Mouse (Mus musculus): Measurements from ENCODE around the gene Gpr89.

Gpr89 gene

DNA sequence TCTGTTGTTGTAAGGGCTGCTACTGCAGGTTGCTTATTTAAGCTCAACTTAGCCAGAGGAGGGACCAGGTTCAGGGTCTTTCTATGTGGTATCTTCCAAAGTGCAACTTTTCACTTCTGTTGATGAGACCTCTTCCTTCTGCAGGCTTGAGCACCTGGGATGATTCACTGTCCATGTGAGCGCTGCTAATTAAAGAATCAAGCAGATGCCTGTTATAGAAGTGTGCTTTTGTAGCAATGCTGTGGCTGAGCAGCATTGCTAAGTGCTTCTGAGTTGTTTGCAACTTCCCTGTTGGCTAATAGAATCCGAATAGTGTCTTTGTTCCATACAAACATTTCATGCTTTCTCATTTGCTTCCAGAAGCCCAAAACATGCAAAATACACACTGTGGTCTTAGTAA is 34.9 kb downstream of the Gpr89 start:
- DNase-seq (ENCODE audit: low read depth, low spot score), result no peak

DNA sequence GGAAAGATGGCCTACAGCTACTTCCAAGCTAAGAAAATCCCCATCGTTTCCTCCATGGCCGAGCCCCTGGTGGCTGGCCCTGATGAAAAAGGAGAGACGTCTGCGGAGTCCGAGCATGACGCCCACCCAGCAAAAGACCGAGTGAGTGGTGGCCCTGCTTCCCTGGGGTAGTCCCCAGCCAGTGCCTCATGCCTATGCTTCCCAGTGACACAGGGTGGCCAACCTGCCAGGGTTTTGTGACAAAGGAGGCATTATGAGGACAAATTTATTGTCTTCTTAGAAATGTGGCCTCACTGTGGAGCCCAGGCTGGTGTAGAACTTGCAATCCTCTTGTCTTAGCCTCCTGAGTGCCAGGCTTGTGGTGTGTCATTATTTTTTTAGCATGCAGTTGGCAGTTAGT is 36.1 kb downstream of the Gpr89 start:
- no peak for DNase-seq (ENCODE audit: low read depth, low spot score)

DNA sequence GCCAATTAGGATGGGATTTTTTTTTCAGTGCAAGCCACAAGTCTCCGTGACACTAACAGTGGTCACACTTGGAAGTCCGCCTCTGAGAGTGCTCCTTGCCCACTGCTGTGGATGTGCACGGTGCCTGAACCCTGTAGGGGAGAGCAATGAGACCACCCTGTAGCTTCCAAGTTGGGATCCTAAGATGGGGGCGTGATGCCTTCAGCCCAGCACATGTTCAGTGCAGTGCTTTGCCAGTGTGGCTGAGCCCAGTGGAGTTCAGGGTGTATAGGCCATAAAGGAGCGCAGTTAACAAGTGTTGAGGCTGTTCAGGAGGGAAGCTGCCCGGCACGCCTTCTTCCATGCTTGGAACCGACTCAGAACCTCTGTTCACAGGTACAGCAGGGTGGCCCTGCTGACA is 36.6 kb downstream of the Gpr89 start:
- DNase-seq (ENCODE audit: low read depth, low spot score), result no peak

- no peak for DNase-seq (ENCODE audit: low read depth, low spot score)
Measured at GRCm38 (mm10) chr3:96867863-96868262, 37.3 kb downstream of the Gpr89 start.

GRCm38 (mm10) chr3:96860498-96860897 is 44.6 kb downstream of the Gpr89 start:
- no peak for DNase-seq (ENCODE audit: low read depth, low spot score)

DNA sequence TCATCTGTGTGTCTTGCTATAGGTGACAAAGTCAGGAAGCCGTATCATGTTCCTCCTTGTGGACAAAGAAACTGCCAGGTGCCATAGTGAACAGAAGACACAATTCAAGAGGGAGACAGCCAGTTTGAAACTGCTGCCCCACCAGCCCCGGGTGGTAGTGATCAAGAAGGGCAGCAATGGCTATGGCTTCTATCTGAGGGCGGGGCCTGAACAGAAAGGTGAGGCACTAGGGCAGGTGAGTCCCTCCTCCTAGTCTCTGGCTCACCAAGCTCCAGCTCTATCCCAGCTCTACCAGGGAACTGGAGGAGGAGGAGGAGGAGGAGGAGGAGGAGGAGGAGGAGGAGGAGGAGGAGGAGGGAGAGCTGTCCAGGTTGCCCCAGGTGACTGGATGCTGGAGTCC is 49.3 kb downstream of the Gpr89 start:
- DNase-seq (ENCODE audit: low read depth, low spot score), result no peak

GRCm38 (mm10) chr3:96854376-96854775 is 50.8 kb downstream of the Gpr89 start:
- no peak for DNase-seq (ENCODE audit: low read depth, low spot score)

- no peak for DNase-seq (ENCODE audit: low read depth, low spot score)
Measured at GRCm38 (mm10) chr3:96852561-96852960, 52.6 kb downstream of the Gpr89 start.

DNA sequence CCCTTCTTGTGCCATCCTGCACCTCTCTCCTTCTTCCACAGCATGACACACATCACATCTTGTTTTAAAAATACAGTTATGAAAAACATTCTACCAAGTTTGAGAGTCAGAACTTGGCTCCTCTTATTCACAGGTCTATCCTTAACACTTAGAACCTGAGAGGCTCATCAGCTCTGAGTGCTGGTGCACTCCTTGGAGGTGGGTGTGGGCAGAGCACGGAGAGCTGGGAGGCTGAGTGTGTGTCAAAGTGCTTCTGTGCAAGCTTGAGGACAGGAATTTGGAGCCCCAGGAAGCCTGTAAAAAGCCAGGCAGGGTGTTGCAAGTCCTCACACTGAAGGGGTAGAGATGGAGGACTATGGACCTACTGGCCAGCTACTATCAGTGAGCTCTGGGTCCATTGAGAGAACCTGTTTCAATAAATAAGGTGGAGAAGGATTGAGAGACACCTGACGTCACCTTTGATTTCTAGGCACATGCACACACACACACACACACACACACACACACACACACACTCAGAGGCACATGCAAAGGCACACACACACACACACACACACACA is 55.9 kb downstream of the Gpr89 start:
- DNase-seq (ENCODE audit: low read depth, low spot score), result no peak

DNA sequence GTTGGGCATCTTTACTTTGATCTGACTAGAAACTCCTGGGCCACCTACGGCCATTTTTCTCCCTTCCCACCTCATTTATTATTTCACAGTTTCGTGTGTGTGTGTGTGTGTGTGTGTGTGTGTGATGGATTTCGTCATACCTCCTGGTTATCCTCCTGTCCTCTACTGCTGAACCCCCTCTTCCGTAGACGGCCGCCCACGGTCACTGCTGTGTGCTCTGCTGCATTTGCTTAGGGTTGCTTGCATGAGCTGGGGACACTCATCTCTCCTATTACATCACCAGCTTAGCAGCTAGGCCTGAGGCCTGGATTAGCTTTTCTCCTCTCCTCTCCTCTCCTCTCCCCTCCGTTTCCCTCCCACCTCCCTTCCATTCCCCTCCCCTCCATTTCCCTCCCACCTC is 56.7 kb downstream of the Gpr89 start:
- DNase-seq (ENCODE audit: low read depth, low spot score), result no peak

DNA sequence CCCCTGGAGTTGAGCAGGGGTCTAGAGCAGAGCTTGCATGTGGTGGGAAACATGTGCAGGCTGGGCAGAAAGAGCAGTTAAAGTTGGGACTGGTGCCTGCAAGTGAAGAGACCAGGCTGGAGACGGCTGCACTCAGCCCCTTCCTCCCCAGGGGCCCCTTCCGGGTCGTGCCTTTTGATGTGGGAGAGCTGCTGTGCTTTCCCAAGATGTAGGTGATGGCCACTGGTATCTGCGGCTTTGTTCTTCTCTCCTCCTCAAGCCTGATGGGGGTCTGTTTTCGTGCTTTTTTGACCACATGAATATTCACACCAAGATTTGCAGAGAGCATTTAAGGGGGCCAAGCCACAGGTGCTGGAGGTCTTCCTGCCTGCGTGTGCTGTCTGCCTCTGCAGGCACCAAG is 57.5 kb downstream of the Gpr89 start:
- DNase-seq (ENCODE audit: low read depth, low spot score), result no peak

DNA sequence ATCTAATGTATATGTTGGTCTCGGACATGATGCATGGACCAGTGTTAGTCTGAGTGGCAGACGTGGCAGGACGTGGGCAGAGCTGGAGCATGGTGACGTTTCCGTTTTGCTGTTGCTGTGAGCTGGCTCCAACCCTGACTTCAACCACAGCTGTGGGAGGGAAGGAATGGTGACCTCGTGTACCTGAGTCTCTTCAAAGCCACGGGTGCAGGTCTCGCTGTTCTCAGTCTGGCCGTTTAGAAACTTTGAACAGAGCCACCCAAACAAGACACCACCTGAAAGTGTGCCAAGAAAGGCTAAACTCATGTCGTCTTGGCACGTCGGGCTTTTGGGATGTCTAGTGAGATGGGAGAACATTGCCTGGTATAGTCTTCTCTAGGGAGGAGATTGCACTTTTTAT is 58.2 kb downstream of the Gpr89 start:
- no peak for DNase-seq (ENCODE audit: low read depth, low spot score)

GRCm38 (mm10) chr3:96845806-96846205 is 59.3 kb downstream of the Gpr89 start:
- DNase-seq (ENCODE audit: low read depth, low spot score), result no peak

DNA sequence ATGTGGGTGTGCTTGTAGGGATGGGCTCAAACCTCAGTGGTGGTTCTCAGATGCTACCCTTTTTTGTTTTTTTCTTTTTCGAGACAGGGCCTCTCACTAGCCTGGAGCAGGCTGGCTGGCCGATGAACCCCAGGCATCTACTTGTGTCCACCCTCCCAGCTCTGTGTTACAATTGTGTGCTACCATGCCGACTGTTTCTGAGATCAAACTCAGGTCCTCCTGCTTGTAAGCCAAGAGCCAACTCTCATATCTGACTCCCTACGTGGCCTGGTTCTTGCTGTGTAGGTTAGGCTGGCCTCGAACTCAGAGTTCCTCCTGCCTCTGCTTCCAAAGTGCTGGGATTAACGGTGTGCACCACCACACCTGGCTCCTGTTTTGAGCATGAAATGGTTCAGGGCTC is 60.0 kb downstream of the Gpr89 start:
- no peak for DNase-seq (ENCODE audit: low read depth, low spot score)

DNA sequence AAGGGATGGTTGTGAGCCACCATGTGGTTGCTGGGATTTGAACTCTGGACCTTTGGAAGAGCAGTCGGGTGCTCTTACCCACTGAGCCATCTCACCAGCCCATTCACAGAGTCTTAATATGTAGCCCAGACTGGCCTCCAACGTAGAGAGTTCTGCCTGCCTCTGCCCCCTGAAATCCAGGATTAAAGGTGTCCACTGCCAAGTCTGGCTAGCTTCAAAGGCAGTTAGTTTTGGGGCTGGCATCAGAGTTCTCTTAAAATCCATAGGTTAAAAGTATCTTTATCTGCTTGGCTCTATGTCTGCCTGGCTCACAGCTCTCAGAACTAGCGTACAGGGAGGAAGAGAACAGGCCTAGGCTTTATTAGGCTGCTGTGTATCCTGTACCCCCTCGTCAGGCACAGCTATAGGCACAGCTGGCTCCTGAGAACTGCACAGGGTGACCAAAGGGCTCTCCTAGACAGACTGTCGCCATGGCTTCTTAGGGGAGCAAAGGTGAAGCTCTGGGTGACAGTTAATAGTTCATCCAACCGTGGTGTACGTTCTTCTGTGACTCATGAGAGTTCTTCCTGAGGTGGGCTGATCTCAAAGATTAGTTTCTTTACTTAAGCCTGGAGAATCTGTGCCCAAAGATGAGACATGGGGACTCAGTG is 66.0 kb downstream of the Gpr89 start:
- DNase-seq (ENCODE audit: low read depth, low spot score), result no peak

GRCm38 (mm10) chr3:96836414-96836813 is 68.7 kb downstream of the Gpr89 start:
- no peak for DNase-seq (ENCODE audit: low read depth, low spot score)

- DNase-seq (ENCODE audit: low read depth, low spot score), result no peak
Measured at GRCm38 (mm10) chr3:96834587-96835348, 70.4 kb downstream of the Gpr89 start.

DNA sequence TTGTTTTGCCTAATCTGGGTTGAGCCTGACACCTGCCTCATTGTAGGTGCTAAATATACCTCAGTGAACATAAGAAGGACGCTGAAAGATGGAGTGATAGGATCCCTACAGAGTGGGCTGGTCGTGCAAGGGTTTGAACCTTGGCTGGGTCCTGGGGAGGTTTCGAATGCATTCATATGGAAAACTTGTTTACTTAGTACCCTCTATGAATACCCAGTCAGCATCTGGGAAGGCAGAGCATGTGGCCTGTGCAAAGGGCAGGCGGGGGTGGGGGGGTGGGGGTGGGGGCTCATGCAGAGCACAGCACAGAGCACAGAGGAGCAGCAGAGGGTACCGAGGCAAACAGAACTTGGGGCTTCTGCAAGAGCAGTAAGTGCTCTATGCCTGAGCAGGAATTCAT is 72.2 kb downstream of the Gpr89 start:
- no peak for DNase-seq (ENCODE audit: low read depth, low spot score)

DNA sequence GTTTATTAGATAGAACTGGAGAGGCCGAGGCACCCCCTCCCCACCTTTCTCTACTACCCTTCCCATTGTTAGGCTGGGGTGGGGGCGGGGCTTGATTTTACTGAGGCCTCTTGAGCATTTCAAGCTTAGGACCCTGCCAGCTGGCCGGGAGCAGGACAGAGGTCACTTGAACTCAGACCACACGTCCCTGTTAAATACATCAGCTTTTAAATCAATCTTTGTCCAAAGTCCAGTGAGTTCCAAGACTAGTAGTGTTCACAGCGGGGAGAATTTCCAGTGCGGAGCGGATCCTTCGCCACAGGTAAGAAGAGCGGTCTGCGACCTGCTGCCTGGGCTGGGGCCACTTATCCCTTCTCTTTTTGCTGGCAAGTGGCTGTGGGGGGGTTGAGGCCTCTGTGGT is 75.3 kb downstream of the Gpr89 start:
- no peak for DNase-seq (ENCODE audit: low read depth, low spot score)

DNA sequence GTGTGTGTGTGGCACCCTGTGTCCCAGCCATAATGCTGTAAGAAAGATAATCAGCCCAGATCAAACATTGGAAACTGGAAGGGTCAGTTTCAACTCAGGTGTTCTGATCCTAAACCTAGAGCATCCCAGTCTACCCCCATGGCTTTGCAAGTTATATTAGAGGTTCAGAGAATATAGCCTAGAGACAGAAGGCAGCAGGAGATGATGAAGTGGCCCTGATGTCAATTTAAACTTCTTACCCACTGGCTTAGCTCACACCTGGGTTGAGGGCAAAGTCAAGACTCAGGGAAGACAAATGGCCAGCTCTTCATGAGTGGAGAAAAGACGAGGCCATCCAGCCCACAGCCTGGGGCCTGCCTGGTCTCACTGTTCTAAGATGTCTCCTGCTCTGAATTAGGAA is 76.2 kb downstream of the Gpr89 start, which contains the start of the genes Pdzk1 and Cd160:
TSS of gene Pdzk1 (plus strand) at position 301 of the 400 bp plus-strand sequence.
TSS of gene Cd160 (minus strand) at position 368 of the 400 bp plus-strand sequence.
- no peak for DNase-seq (ENCODE audit: low read depth, low spot score)

GRCm38 (mm10) chr3:96828308-96828864 is 76.8 kb downstream of the Gpr89 start:
- no peak for DNase-seq (ENCODE audit: low read depth, low spot score)

- DNase-seq (ENCODE audit: low read depth, low spot score), result no peak
Measured at GRCm38 (mm10) chr3:96825261-96825660, 79.9 kb downstream of the Gpr89 start.

GRCm38 (mm10) chr3:96824614-96825013 is 80.5 kb downstream of the Gpr89 start:
- no peak for DNase-seq (ENCODE audit: low read depth, low spot score)

Data from retina, postnatal 7 days (tissue).